Mouse (Mus musculus): Measurements from ENCODE around the gene Nfix. TPM values are rescaled to one million over a fixed set of nuclear protein-coding genes. Genes with fewer than 3 reads are reported as not detected.

The Nfix gene
- total RNA-seq, 2 experiments from 2014 or later, result 134 to 137 TPM

- no peak for DNase-seq (ENCODE audit: low spot score in 2 of 2)
These were observed 96.5 kb downstream of the Nfix start for GRCm38 (mm10) chr8:84703466-84704249.

DNA sequence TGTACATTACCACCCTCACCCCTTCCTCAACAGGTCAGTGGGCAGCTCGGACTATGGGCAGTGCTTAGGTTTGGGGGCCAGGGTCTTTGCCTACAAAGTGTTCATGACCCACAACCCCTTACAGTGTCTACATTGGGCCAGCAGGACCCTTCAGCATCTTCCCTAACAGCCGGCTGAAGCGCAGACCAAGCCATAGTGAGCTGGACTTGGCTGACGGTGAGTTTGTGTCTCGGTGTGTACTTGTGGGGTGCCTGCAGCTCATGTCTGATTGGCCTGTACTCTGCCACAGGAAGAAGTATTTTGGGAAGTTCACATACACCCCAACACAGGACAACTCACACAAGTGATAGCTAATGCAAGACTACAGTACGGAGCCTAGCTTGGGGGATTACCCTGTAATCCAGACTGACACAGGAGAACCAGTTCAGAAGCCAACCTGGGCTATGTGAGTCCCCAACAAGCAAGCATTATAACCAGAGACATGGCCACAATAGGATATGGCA, 97.1 kb downstream of the Nfix start:
- no peak for DNase-seq (ENCODE audit: low spot score in 2 of 2)

- DNase-seq (ENCODE audit: low spot score in 2 of 2), result no peak
These were observed 97.6 kb downstream of the Nfix start for GRCm38 (mm10) chr8:84702561-84702960.

GRCm38 (mm10) chr8:84700941-84701911, 98.9 kb downstream of the Nfix start, which contains the start of gene Lyl1:
Gene Lyl1 (plus strand): TSS chr8:84701457.
- DNase-seq (ENCODE audit: low spot score in 2 of 2), result no peak

- DNase-seq (ENCODE audit: low spot score in 2 of 2), result no peak
These were observed 99.6 kb downstream of the Nfix start for GRCm38 (mm10) chr8:84700526-84700925.

GRCm38 (mm10) chr8:84699861-84700322, 100.3 kb downstream of the Nfix start:
- DNase-seq (ENCODE audit: low spot score in 2 of 2), result no peak

- no peak for DNase-seq (ENCODE audit: low spot score in 2 of 2)
These were observed 101.2 kb downstream of the Nfix start for GRCm38 (mm10) chr8:84698929-84699401.

GRCm38 (mm10) chr8:84698288-84698687, 101.9 kb downstream of the Nfix start:
- DNase-seq (ENCODE audit: low spot score in 2 of 2), result no peak

DNA sequence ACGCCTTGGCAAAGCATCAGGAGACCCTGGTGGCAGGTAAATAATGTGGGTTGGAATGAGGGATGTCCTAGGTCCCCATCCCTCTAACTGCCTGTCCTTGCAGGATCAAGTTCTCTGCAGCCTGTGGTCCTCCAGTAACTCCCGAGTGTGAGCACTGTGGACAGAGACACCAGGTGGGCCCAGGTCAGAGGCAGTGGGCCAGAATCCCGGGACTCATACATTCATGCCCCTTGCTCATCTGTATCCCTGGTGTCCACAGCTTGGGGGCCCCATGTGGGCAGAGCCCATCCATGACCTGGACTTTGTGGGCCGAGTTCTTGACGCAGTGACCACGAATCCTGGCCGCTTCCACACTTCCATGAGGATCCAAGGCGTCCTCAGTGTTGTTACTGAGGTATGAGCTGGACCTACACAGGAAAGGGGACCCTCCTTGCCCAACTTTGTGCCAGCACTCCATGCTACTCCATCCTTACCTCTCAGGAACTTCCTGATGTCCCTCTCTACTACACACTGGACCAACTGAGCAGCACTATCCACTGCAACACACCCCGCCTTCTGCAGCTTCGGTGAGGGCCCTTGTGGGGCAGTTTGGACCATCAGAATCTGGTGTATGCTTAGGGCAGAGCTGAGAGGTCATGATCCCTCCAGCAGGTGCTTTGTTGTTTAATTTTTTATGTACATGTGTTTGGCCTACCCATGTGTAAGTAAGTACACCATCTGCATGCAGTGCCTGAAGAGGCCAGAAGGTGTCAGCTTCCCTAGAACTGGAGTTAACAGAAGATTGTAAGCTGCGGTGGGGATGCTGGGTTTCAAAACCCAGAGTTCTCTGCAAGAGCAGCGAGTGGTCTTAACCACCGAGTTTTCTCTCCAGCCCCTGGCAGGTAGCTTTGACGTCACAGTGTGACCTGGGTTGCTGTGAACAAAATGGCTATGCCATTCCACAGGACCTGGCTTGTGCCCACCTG, 102.7 kb downstream of the Nfix start:
- no peak for DNase-seq (ENCODE audit: low spot score in 2 of 2)

GRCm38 (mm10) chr8:84695140-84695539, 105.0 kb downstream of the Nfix start:
- no peak for DNase-seq (ENCODE audit: low spot score in 2 of 2)

- DNase-seq (ENCODE audit: low spot score in 2 of 2), result no peak
These were observed 106.8 kb downstream of the Nfix start for GRCm38 (mm10) chr8:84693332-84693731.

GRCm38 (mm10) chr8:84689091-84689915, 110.8 kb downstream of the Nfix start:
- DNase-seq (ENCODE audit: low spot score in 2 of 2), result peak; percentile 79 to 83

DNA sequence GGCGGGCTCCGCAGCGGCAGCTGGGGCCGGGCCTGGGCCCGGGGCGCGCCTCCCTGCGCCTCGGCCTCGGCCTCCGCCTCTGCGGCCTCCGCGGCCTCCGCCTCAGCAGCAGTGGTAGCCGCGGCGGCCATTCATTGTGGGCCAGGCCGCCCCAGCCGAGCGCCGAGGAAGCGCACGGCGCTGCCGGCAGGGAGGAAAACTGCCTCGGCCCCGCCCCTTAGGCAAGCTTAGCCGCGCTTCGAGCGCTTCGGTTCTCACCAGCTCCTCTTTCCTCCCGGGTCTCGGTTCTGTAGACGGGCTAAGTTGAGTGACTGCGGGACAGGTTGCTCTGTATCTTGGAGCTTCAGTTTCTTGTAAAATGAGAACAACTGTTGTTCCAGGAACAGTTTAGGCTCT, 112.4 kb downstream of the Nfix start, which contains the start of gene Nacc1:
Nacc1 (minus strand) TSS at position 158 of the 396 bp plus-strand sequence.
- DNase-seq (ENCODE audit: low spot score in 2 of 2), result peak; percentile 63 to 73

DNA sequence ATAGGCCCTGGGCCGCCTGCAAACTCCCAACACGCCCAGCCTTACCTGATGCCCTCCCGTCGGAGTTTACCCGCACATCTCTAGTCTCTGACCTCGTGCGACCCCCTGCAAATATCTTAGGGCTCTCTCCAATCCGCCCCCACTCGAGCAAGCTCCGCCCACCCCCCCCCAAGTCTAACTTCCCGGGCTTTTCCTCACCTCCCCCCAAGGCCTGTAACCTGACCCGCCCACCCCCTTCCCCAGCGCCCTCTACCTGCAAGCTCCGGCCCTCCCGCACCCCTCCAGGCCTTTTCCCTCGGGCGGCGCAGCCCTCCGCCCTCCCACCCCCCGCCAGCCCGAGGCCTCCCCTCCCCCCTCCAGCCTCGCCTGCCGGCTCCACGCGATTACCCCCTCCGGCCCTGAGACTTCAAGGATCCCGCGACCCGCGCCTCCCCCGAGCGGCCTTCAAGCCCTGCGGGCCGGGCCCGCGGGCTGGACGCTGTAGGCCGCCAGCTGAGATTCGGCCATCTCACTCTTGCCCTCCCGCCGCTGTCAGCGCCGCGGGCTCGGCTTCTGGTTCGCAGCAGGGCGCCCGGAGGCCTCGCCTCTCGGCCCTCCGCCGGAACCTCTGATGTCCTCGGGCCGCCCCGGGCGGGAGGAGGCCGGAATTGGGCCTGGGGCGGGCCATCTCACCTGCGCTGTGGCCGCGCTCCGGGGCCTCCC, 113.0 kb downstream of the Nfix start:
- no peak for DNase-seq (ENCODE audit: low spot score in 2 of 2)

GRCm38 (mm10) chr8:84686191-84687002, 113.7 kb downstream of the Nfix start, which contains the start of gene Trmt1:
Gene Trmt1 (plus strand): TSS chr8:84686307.
- no peak for DNase-seq (ENCODE audit: low spot score in 2 of 2)

DNA sequence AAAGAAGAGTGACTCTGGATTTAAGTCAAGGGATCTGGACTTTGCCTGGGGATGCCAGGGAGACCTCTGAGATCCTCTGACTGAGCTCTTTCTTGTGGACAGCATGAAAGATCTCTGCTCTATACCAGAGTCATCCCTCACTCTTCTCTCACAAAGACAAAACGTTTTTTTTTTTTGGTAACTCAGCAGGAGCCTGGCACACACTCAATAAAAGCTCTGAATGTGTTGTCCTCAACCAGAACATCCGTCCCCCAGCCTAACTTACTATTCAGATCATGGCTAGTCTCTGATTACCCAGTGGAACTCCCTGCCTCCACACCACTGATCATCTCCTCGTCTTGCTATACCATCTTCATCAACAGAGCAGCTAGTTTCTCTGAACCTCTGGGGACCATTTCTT, 115.6 kb downstream of the Nfix start:
- DNase-seq (ENCODE audit: low spot score in 2 of 2), result no peak

GRCm38 (mm10) chr8:84682257-84682656, 117.9 kb downstream of the Nfix start:
- DNase-seq (ENCODE audit: low spot score in 2 of 2), result no peak

DNA sequence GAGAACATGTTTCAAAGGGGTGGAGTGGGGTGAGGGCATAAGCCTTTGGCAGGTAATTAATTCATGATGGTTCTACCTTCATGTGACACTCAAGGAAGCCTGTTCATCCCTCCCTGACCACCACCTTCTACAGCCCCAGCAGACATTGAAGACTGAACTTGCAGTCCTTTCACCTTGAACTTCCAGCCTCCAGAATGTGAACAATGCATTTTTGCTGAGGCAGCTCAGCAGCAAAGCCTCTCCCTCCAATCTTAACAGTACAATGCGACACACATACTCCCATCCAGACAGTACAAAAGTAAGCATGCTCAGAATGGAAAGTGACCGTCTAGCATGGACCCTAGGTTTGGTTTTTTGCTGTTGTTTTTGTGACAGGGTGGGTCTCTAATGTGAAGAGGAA, 118.7 kb downstream of the Nfix start:
- no peak for DNase-seq (ENCODE audit: low spot score in 2 of 2)
